Mouse (Mus musculus) cerebellum, adult 11 months (tissue): ENCODE data around the gene Gm10271.

ENCODE experiments used
- DNase-seq: peaks from one replicate; pipeline ENCODE4 v3.0.0; 2022

The Gm10271 gene

DNA sequence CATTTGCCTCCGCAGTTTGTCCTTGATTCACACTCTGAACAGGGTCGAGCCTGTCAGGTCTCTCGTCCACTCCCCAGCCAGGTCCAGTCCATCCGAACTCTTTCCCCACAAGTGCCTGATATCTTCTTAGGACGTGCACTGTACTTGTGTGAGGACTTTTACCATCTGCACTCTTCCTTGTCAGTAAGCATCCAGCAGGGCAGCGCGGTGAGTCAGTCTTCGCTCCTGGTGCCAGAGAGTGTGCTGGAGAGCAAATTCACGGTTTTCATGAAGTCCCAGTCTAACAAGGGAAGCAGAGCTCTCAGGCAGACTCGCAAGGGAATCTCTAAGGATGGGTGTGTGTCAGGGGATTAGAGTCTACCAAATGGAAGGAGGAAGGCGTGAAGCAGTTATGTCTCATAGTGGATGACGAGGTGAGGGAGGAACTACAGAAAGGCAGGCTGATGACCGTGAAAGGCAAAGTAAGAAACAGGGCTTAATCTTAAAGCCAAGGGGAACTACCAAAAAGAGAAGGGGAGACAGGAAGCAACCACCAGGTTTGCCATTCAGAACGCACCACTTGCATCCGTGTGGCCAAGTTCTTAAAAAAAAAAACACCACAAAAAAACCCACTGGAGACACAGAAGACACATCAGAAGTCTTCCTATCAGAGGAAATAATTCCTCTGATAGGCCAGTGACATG is 40.8 kb downstream of the Gm10271 start:
- DNase-seq = no peak

DNA sequence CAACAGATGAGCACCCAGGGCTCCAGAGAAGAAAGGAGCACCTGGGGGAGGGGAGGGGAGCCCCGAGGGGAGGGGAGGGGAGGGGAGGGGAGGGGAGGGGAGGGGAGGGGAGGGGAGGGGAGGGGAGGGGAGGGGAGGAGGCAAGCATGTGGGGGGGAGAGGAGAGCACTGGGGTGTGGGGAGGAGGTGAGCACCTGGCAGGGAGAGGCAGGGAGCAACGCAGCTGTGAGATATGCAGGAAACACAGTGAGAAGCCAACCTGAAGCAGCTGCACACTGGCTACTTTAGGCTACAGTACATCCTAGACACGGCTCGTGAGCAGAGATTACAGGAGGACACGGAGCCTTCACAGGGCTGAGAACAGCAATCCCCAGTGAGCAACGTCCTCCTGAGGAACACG is 41.5 kb downstream of the Gm10271 start:
- DNase-seq = no peak

GRCm38 (mm10) chr10:116930506-116930905 is 41.9 kb downstream of the Gm10271 start:
- DNase-seq = no peak

- no peak for DNase-seq
These were observed 43.6 kb downstream of the Gm10271 start for GRCm38 (mm10) chr10:116928826-116929225.

GRCm38 (mm10) chr10:116926428-116927113 is 45.8 kb downstream of the Gm10271 start:
- no peak for DNase-seq

GRCm38 (mm10) chr10:116923651-116924495 is 48.5 kb downstream of the Gm10271 start:
- DNase-seq = no peak

DNA sequence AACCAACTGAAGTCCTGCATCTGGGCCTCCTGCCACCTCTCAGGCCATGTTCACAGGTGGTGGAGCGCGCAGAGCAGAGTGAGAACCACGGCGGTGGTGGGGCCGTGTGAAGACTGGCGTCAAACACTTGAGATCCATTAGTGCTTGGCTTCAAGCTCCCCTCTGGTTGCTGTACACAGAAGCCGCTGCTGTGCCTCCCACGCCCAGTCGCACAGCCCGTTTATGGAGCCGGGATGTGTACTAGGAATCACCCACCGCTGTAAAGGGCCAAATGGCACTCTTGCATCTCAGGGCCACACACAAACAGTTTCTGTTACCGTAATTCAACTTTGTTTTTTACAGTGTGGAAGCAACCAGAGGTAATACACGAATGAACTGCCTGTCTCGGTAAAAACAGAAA is 50.2 kb downstream of the Gm10271 start:
- DNase-seq = no peak

DNA sequence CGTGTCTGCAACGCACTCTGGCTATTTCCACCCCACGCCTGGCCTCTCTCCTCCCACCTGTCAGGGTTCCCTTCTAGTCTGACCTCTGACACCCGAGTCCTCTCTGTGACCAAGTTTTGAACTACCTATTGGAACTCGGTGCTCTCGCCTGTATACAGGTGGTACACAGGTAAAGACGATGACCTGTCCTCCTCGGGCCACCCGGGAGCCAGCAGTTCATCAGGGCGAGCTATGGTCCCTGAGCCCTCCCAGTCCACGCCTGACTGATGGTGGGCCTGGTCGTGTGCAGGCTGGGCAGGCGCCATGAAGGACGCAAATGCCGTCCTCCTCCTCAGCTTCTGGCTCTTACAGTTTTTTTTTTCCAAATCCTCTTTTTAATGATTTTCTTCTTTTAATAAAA is 51.0 kb downstream of the Gm10271 start:
- no peak for DNase-seq

DNA sequence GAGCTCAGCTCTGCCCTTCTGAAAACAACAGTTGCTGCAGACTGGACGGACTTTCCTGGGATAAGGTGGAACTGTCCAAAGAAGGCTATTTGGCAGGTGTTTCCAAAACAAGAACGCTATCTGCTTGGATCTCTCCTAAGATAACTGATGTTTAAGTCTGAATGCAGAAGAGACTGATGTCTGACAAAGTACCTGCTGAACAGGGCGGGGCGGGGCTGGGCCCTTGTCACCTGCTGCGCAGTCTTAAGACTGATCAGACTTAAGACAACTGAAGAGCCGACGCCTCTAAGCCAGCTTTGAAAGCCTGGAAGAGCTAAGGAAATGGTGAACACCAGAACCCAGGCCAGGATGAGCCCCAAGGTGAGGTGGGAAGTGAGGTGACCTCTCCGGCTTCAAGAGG is 51.8 kb downstream of the Gm10271 start:
- DNase-seq = no peak

GRCm38 (mm10) chr10:116919368-116920317 is 52.8 kb downstream of the Gm10271 start:
- DNase-seq = no peak

DNA sequence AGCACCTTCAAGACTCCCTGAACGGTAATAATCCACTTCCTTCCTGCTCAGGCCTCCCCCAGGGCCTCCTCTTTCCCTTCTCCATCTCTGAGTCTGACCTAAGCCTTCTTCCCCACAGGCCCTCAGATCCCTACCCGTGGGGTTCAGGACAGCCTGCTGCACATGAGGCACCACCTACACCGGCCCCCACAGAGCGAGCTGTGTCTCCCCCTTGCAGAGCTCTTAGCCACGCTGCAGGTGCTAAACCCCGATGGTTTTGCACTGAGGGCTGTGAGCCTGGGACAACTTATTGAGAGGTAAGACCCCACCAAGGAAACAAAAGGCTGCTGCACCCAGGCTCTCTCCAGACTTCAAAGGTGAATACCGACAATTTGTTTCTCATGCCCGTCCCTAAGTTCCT is 55.8 kb downstream of the Gm10271 start:
- DNase-seq = no peak

DNA sequence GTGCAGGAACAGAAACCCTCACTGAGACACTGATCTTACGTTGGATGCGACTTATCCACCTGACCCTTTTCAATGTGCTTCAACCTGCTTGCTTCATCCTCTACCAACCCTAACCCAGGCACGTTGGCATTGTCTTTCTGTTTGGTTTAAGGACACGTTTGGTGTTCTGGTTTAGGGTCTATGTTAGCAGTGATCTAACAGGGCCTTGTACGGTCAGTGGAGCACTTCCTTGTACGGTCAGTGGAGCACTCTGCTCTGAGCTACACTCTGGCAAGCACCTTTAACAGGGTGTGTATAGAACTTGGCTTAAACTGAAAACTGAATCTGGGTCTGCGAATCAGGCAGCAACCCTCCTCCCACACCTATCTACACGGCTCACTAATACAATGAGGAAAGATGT is 57.1 kb downstream of the Gm10271 start:
- no peak for DNase-seq

DNA sequence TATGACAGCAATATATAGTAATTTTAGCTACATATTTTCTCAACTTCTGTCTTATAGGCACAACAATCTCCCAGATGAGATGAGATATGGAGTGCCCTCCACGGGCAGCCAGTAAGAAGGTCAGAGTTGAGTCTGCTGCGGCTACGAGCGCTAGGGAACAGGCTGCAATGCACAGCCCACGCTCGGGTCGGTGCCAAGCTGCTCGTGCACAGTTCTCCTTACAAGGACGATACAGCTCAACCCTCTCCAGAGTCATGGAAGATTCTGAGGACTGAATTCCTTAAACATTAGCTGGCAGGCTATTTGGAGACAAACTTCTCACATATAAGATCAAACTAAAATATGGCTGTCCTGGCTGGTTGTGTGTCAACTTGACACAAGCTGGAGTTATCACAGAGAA is 57.8 kb downstream of the Gm10271 start:
- DNase-seq = no peak

GRCm38 (mm10) chr10:116913647-116914273 is 58.6 kb downstream of the Gm10271 start:
- no peak for DNase-seq

DNA sequence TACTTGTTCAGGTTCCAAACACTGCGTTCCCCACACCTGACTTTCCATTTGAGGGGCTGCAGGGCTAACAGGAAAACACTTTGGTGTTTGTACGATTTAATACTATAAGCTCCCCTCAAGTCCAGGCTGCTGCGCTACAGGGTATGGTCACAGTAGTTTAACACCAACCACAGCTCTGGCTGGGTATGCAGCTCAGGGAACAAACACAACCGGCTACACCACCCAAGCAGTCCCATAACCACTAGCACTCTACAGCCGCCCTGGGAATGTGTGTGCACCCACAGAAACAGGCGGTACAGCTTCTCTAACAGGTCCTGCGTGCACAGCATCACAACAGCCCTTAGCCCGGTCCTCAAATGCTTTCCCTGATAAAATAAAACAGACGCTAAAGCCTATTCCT is 59.6 kb downstream of the Gm10271 start:
- no peak for DNase-seq

DNA sequence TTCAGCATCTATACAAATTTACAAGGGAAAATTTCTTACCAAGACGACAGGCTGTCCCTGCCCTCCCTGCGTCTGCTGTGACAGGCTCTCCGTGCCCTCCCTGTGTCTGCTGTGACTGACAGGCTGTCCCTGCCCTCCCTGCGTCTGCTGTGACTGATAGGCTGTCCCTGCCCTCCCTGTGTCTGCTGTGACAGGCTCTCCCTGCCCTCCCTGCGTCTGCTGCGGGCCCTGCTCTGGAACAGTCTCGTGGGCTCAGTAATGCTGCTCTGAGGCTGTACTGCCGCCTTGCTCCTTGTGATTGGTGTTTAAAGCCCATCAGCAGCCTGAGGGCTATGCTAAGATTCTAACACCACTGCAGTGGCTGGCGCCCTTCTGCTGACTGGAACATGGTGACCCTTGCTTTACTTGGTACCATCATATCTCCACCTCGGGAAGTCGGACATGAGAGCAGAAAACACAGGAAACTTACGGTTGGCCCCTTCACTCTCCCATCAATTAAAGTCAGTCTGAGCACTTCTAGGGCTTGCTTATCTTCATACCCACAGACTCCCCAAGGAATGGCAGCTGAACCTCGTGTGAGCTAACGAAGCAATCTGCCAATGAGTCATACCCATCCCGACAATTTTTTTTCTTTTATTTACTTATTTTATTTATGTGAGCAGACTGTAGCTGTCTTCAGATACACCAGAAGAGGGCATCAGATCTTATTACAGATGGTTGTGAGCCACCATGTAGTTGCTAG is 63.3 kb downstream of the Gm10271 start:
- DNase-seq = no peak
